Mouse (Mus musculus) bone marrow, adult 2 months (tissue): Measurements from ENCODE around the gene Otx1. TPM values are rescaled to one million over a fixed set of nuclear protein-coding genes. Genes with fewer than 3 reads are reported as not detected.

Source experiments
- H3K27ac ChIP-seq: fragments of 200-500 bp; 2 replicates; pipeline ENCODE4 v1.5.1; 2012; ENCODE audit warnings: low read depth, mild to moderate bottlenecking, control low read depth, inconsistent platforms, low read length; ENCODE audit not compliant: control insufficient read depth, poor library complexity, insufficient read depth
- H3K4me1 ChIP-seq: fragments of 200-500 bp; 2 replicates; pipeline ENCODE4 v1.6.1; 2011; ENCODE audit warnings: low read length; ENCODE audit not compliant: control insufficient read depth, insufficient read depth
- H3K4me3 ChIP-seq: fragments of 200-500 bp; replicated peaks from 2 replicates; pipeline ENCODE3; 2011; ENCODE audit warnings: mild to moderate bottlenecking, low read depth, low read length, control low read depth; ENCODE audit not compliant: control insufficient read depth
- CTCF ChIP-seq: fragments of 200-500 bp; IDR thresholded peaks from 2 replicates; pipeline ENCODE4 v1.5.1; 2011; ENCODE audit warnings: low read length, control low read depth; ENCODE audit not compliant: control insufficient read depth, insufficient read depth
- POLR2A ChIP-seq: fragments of 200-500 bp; IDR thresholded peaks from 2 replicates; pipeline ENCODE4 v1.6.1; 2011; ENCODE audit warnings: low read depth, mild to moderate bottlenecking, control low read depth, low read length, borderline replicate concordance; ENCODE audit not compliant: control insufficient read depth
- WGBS: fragments of 180-500 bp; shearing (Covaris S2); methylation state at CpG from one replicate; pipeline ENCODE4 v1.1.7; 2018; 5-methylcytosine and 5-hydroxymethylcytosine counted together
- polyA plus RNA-seq: library from polyadenylated mRNA; stranded (reverse); fragments of >200 nt; gene quantifications from 2 replicates; pipeline ENCODE4 v1.2.4, GENCODE M21; 2011; ENCODE audit warnings: low replicate concordance; ENCODE audit not compliant: missing spikeins, insufficient read depth, insufficient read length

The Otx1 gene
- polyA plus RNA-seq = not detected in 2 replicates

DNA sequence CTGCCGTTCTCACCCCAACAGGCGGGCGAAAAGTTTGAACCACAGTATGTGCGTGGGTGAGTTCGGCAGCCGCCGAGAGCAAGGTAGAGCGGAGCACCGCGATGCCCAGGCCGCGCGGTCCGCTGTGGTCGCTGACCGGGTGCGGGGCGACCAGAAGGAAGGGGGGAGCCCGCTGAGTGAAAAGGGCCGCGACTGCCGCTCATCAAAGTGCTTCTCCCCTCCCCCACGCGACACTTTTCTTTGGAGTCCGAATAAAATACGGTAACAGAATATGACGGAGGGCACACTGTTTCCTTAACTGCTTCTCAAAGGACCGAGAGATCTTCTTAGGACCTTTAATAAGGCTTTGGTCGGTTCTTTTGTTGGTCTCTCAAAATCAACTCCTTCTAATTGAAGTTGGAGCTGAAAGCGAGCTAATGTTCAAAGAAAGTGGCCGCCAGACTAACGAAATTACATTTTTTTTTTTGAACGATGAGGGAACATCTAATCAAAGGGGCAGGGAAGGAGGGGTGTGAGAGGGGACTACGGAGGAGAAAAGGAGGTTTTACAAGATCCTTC is at the start of gene Otx1:
TSS of gene Otx1 (minus strand) at position 115 of the 558 bp plus-strand sequence.
- 2% methylated on average over 34 of the region's 34 CpGs for WGBS
- Histone ChIP-seq H3K4me1 (no peaks in the 10 kb centered on the region; the same call in 1 of the 2 replicates), H3K27ac (no peak within 1 kb of the TSS; the same call in 1 of the 2 replicates), H3K4me3 (no peak within 1 kb of the TSS)
- TF ChIP-seq CTCF (no peak), POLR2A (no peak)

GRCm38 (mm10) chr11:22050864-22051263 is 48.2 kb upstream of the Otx1 start:
- TF ChIP-seq POLR2A (no peak), CTCF (no peak)
- no peak overlapping the region for H3K27ac ChIP-seq
- no peaks in the 10 kb centered on the region for H3K4me1 ChIP-seq
- WGBS = 83% methylated on average over 7 of the region's 7 CpGs
- H3K4me3 ChIP-seq = no peak overlapping the region

DNA sequence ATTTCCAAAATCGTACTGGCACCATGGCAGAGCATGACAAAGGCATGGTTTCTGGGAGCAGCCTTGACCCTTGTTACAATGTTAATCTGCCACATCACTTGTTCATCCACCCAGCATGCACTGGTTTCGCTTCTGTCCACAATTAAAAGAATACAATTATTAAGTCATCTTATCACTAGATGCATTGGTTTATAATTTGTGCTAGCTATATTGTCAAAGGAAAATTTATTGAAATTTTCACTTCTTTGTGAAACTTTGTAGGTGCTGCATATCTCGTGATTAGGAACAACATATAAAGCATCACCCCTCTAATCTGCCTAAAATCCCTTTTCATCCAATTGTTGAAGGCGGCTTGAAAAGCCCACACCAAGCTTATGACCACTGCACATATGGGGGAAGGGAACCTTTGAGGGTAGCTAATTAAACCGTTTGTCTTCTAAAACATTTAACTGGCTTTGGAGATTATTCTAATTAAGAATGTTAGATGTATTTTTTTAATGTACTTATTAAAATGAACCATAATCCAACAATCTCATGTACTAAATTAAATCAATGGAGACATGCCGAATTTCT is 37.2 kb upstream of the Otx1 start:
- TF ChIP-seq CTCF (no peak), POLR2A (no peak)

DNA sequence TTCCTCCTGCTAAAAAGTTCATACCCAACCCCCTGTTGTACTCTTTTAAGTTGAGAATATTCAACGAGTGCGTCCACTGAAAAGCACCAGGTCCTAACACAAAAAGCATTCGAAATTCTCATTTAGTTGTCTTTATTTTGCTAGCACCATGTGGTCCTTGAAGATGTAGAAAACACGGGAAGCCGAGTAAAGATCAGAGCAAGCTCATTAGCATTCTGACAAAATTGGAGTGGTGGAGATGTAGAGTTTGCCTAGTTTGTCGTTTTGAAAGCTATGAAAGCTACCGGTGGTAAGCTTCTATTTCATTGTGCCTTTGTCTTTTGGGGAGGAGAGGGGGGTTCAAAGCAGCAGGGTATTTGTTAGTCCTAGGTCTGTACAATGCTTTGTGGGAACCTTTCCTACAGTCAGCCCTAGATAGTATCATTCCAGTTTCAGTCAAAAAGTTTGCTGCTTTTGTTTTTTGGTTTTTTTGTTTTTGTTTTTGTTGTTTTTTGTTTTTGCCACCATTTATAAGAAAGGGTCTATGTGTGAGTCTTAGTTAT is 31.9 kb upstream of the Otx1 start:
- Histone ChIP-seq H3K4me1 (no peaks in the 10 kb centered on the region), H3K27ac (no peak overlapping the region), H3K4me3 (no peak overlapping the region)
- 75% methylated on average over 7 of the region's 7 CpGs for WGBS
- no peak for TF ChIP-seq CTCF
- TF ChIP-seq POLR2A = no peak

More for the DNA sequence above, 37.2 kb upstream of the Otx1 start:
- Histone ChIP-seq H3K4me3 (no peak overlapping the region), H3K4me1 (no peaks in the 10 kb centered on the region), H3K27ac (no peak overlapping the region)
- WGBS = 77% methylated on average over 6 of the region's 6 CpGs

GRCm38 (mm10) chr11:22033582-22033981 is 30.9 kb upstream of the Otx1 start:
- no peak overlapping the region for H3K27ac ChIP-seq
- WGBS = 81% methylated on average over 3 of the region's 3 CpGs
- TF ChIP-seq POLR2A = no peak
- no peak for TF ChIP-seq CTCF
- H3K4me3 ChIP-seq = no peak overlapping the region
- H3K4me1 ChIP-seq = no peaks in the 10 kb centered on the region

DNA sequence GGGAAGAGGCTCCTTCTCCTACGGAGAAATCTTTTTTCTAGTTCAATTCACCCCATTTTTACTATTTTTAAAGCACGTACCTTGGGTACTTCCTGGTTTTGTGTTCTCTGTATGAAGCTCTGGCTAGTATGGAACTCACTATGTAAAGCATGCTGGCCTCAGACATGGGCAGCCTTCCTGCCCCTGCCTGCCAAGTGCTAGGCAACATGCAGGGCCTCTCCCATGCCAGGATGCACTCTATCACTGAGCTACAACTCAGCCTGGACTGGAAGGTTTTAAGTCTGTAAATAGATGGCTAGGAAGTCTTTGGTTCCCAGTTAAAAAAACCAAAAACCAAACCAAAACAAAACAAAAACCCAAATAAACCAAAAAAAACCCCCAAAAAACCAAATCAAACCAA is 17.9 kb upstream of the Otx1 start:
- Histone ChIP-seq H3K4me1 (no peaks in the 10 kb centered on the region), H3K4me3 (no peak overlapping the region), H3K27ac (no peak overlapping the region)
- no peak for TF ChIP-seq CTCF
- no peak for TF ChIP-seq POLR2A
- WGBS = 73% methylated on average over 2 of the region's 2 CpGs

DNA sequence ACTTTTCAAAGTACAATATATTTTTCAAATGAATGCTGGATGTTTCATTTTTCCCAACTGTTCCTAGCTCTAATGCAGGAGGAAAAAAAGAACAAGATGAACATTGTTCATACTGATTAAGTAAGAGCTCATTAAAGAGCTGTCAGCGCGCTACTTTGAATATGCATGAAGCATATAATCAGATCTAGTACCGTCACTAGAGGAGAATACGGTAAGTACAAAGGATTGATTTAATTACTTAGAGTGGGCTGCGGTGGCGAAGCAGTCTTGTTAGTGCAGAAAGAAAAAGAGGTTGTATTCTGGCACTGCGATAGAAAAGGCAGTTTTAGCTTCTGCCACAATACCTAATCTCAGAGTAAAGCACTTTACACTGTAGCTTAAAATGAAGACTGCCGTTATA is 14.7 kb upstream of the Otx1 start:
- Histone ChIP-seq H3K4me3 (no peak overlapping the region), H3K27ac (no peak overlapping the region), H3K4me1 (no peaks in the 10 kb centered on the region)
- no peak for TF ChIP-seq CTCF
- no peak for TF ChIP-seq POLR2A
- WGBS = 86% methylated on average over 8 of the region's 8 CpGs

DNA sequence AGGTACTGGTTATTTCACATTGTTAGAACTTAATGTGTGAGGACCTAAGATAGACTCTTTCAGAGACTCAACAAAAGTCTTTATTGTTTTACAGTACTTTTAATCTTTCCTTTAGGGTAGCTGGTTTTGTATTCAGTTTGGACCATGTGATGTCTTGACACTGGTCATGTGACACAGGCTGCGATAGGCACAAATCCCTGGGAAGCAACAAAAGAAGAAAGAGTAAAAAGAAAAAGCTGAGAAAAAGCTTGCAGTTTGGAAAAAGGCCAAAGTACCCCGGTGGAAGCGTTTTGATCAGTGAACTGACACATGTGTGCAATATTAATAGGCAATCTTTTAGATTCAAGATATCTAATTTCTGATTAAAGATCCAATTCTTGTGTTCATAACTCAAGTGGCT is 13.6 kb upstream of the Otx1 start:
- WGBS = 83% methylated on average over 3 of the region's 3 CpGs
- Histone ChIP-seq H3K27ac (no peak overlapping the region), H3K4me1 (no peaks in the 10 kb centered on the region), H3K4me3 (no peak overlapping the region)
- TF ChIP-seq CTCF (no peak), POLR2A (no peak)

GRCm38 (mm10) chr11:22008817-22009216 is 6.1 kb upstream of the Otx1 start:
- Histone ChIP-seq H3K4me1 (no peaks in the 10 kb centered on the region), H3K27ac (no peak overlapping the region), H3K4me3 (no peak overlapping the region)
- TF ChIP-seq POLR2A = no peak
- no peak for TF ChIP-seq CTCF
- WGBS = 52% methylated on average over 2 of the region's 2 CpGs
